Mouse (Mus musculus): Measurements from ENCODE around the gene Mtap. TPM values are rescaled to one million over a fixed set of nuclear protein-coding genes. Genes with fewer than 3 reads are reported as not detected.

Gene Mtap
- 61.0 and 62.5 TPM in 2 replicates for polyA plus RNA-seq (2015; fragmentation: Nextera tagmentation; extraction: Ambion mirVana)

DNA sequence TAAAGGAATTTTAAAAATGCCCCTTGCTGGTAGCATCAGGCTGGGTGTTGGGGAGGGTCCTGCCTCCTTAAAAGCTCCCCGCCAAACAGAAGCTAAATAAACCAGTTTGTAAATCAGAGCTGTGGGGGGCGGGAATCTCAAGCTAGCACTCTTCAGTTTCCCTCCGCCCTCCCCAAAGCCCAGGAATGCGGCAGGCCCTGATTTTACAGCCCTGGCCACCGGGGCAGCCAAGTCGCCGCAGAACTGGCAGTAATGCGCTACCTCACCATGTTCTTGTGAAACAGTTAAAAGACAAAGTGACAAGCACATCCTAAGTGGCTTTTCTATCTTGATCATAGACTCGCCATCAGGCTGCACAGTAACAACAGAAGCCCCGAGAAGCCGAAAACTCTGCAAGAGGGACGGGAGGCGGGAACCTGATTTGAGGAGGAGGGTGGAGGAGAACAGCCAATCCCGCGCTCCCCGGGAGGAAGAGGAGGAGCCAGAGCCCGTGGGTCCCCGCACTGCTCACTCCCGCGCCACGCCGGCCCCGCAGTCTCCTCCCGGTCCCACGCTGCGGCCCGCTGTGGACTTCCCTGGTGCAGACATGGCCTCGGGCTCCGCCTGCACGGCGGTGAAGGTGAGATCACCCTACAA lies at the start of gene Mtap:
TSS of gene Mtap (plus strand) at position 217 of the 636 bp plus-strand sequence.
- Histone ChIP-seq H3K27ac (peak within 1 kb of the TSS; percentile 93), H3K27me3 (replicated peaks) (no peaks in the 10 kb centered on the region), H3K4me1 (peaks cover 20% of the 10 kb centered on the region; the same call in 1 of the 2 replicates), H3K36me3 (no peaks in the 10 kb centered on the region), H3K9me3 (no peaks in the 10 kb centered on the region), H3K4me2 (peak within 1 kb of the TSS; percentile 87), H3K9ac (peak within 1 kb of the TSS; percentile 86), H3K4me3 (replicated peaks) (peak within 1 kb of the TSS; percentile 93)
- peak; percentile 87 for ATAC-seq (ENCODE audit: insufficient read depth, low FRiP score, low read depth)
- under 1% methylated on average over 31 of the region's 31 CpGs for WGBS

DNA sequence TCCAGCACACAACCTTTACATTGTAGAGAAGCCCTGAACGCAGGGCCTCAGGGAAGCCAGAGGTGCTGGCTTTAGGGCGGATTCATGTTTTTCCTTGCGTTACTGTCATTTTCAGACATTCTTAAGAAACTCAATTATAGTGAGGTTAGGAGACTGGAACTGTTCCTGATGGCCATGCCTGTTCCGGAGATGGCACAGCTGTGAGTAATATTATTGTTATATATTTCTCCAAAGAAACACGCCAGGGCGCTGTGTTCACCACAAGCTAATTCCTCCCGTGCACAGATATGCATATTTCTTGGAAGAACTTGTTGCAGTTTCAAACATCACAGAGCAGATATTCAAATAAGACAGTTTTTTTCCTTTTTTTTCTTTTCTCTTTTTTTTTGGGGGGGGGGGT lies 47.8 kb upstream of the Mtap start:
- no peak overlapping the region for H3K9ac ChIP-seq
- no peak for ATAC-seq (ENCODE audit: insufficient read depth, low FRiP score, low read depth)
- WGBS, result 89% methylated on average over 7 of the region's 7 CpGs
- no peaks in the 10 kb centered on the region for H3K27me3 ChIP-seq (replicated peaks)
- no peaks in the 10 kb centered on the region for H3K9me3 ChIP-seq
- H3K4me3 ChIP-seq (replicated peaks), result no peak overlapping the region
- H3K4me1 ChIP-seq, result no peaks in the 10 kb centered on the region
- no peak overlapping the region for H3K4me2 ChIP-seq
- H3K36me3 ChIP-seq, result no peaks in the 10 kb centered on the region
- H3K27ac ChIP-seq, result no peak overlapping the region

DNA sequence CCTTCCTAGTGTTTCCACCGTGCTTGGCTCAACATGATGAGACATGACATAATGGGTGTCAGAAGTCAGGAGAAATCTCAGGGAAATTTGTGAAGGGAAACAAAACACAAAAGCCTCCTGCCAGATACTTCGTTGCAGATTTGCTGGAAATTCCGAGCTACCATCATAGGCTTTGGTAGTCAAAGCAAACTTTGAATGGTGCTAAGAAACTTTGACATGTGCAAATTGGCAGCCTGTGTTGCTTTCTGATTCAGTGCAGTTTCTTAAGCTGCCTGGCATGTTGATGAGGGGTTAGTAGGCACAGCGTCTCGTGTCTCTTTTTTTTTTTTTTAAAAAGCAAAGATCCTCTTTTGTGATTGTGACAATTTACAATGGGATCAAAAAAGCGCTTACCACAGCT lies 46.7 kb upstream of the Mtap start:
- Histone ChIP-seq H3K27me3 (replicated peaks) (no peaks in the 10 kb centered on the region), H3K9me3 (no peaks in the 10 kb centered on the region), H3K27ac (no peak overlapping the region), H3K36me3 (no peaks in the 10 kb centered on the region), H3K4me2 (no peak overlapping the region), H3K4me1 (no peaks in the 10 kb centered on the region), H3K9ac (no peak overlapping the region), H3K4me3 (replicated peaks) (no peak overlapping the region)
- ATAC-seq (ENCODE audit: insufficient read depth, low FRiP score, low read depth), result no peak
- WGBS, result 63% methylated on average over 6 of the region's 6 CpGs

- Histone ChIP-seq H3K27ac (no peak overlapping the region), H3K4me3 (replicated peaks) (no peak overlapping the region), H3K9me3 (no peaks in the 10 kb centered on the region), H3K27me3 (replicated peaks) (no peaks in the 10 kb centered on the region), H3K4me1 (no peaks in the 10 kb centered on the region), H3K4me2 (no peak overlapping the region), H3K36me3 (no peaks in the 10 kb centered on the region), H3K9ac (no peak overlapping the region)
- WGBS, result 58% methylated on average over 5 of the region's 5 CpGs
- ATAC-seq (ENCODE audit: insufficient read depth, low FRiP score, low read depth), result no peak
These were observed 44.8 kb upstream of the Mtap start for GRCm38 (mm10) chr4:89092153-89092552.

GRCm38 (mm10) chr4:89094773-89095172 lies 42.1 kb upstream of the Mtap start:
- Histone ChIP-seq H3K27ac (no peak overlapping the region), H3K4me1 (no peaks in the 10 kb centered on the region), H3K4me3 (replicated peaks) (no peak overlapping the region), H3K36me3 (no peaks in the 10 kb centered on the region), H3K9ac (no peak overlapping the region), H3K9me3 (no peaks in the 10 kb centered on the region), H3K4me2 (no peak overlapping the region), H3K27me3 (replicated peaks) (no peaks in the 10 kb centered on the region)
- 76% methylated on average over 5 of the region's 5 CpGs for WGBS
- ATAC-seq (ENCODE audit: insufficient read depth, low FRiP score, low read depth), result no peak

GRCm38 (mm10) chr4:89098261-89098660 lies 38.7 kb upstream of the Mtap start:
- Histone ChIP-seq H3K9ac (no peak overlapping the region), H3K4me1 (no peaks in the 10 kb centered on the region), H3K27ac (no peak overlapping the region), H3K27me3 (replicated peaks) (no peaks in the 10 kb centered on the region), H3K36me3 (no peaks in the 10 kb centered on the region), H3K4me2 (no peak overlapping the region), H3K9me3 (no peaks in the 10 kb centered on the region), H3K4me3 (replicated peaks) (no peak overlapping the region)
- WGBS, result 56% methylated on average over 5 of the region's 5 CpGs
- ATAC-seq (ENCODE audit: insufficient read depth, low FRiP score, low read depth), result no peak

GRCm38 (mm10) chr4:89101276-89101675 lies 35.6 kb upstream of the Mtap start:
- no peak for ATAC-seq (ENCODE audit: insufficient read depth, low FRiP score, low read depth)
- H3K9ac ChIP-seq, result no peak overlapping the region
- no peaks in the 10 kb centered on the region for H3K9me3 ChIP-seq
- no peaks in the 10 kb centered on the region for H3K4me1 ChIP-seq
- no peak overlapping the region for H3K4me3 ChIP-seq (replicated peaks)
- no peaks in the 10 kb centered on the region for H3K36me3 ChIP-seq
- H3K27me3 ChIP-seq (replicated peaks), result no peaks in the 10 kb centered on the region
- 73% methylated on average over 3 of the region's 3 CpGs for WGBS
- H3K27ac ChIP-seq, result no peak overlapping the region
- H3K4me2 ChIP-seq, result no peak overlapping the region

DNA sequence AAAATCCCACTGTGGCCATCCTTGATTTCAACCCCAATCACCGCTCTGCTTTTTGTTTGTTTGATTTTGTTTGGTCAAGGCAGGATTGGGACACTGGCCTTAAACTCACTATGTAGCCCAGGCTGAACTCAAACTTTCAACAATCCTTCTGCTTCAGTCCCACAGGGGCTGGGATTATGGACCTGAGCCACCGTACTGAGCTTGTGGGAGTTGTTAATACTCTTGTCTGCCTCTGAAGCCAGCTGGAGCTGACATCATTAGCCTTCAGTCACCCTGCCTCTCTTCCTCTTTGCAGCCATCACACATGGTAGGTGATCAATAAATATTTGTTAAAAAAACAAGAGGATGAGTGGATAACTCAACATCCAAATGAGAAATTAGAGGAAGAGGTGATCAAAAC lies 34.6 kb upstream of the Mtap start:
- WGBS, result 68% methylated on average over 2 of the region's 2 CpGs
- Histone ChIP-seq H3K27ac (no peak overlapping the region), H3K27me3 (replicated peaks) (no peaks in the 10 kb centered on the region), H3K36me3 (no peaks in the 10 kb centered on the region), H3K9ac (no peak overlapping the region), H3K4me1 (no peaks in the 10 kb centered on the region), H3K4me2 (no peak overlapping the region), H3K4me3 (replicated peaks) (no peak overlapping the region), H3K9me3 (no peaks in the 10 kb centered on the region)
- no peak for ATAC-seq (ENCODE audit: insufficient read depth, low FRiP score, low read depth)

DNA sequence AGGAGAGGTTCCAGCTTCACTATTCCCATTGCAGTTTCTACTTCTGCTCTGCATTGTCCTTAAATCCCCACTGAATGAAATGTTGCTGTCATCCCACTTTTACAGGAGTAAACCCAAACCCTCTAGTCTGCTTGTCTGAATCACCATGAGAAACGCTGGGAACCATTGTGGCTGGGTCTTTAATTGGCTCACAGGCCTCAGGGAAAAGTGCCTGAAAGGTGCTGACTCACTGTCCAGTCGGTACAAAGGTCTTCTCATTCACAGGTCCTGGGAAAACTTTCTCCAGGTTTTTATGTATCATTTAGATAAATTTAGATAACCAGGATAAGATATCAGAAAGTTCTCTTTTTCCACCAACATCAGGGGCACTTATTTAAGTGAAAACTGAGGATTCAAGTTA lies 31.4 kb upstream of the Mtap start:
- Histone ChIP-seq H3K27me3 (replicated peaks) (no peaks in the 10 kb centered on the region), H3K4me3 (replicated peaks) (no peak overlapping the region), H3K9me3 (no peaks in the 10 kb centered on the region), H3K9ac (no peak overlapping the region), H3K4me2 (no peak overlapping the region), H3K36me3 (no peaks in the 10 kb centered on the region), H3K27ac (no peak overlapping the region), H3K4me1 (no peaks in the 10 kb centered on the region)
- WGBS, result 40% methylated on average over 2 of the region's 2 CpGs
- no peak for ATAC-seq (ENCODE audit: insufficient read depth, low FRiP score, low read depth)

DNA sequence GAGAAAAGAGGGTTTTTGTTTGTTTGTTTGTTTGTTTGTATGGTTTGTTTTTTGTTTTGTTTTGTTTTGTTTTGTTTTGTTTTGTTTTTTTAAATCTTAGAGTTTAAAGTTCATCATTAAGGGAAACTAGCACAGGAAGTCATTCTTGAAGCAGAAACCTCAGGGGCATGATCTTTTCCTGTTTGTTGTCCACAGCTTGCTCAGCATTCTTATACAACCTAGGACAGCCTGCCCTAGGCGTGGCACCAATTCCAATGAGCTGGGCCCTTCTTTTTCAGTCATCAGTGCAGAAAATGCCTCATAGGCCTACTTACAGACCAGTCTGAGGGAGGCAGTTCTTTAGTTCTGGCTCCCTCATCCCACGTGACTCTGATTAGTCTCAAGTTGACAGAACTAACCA lies 30.4 kb upstream of the Mtap start:
- Histone ChIP-seq H3K27me3 (replicated peaks) (no peaks in the 10 kb centered on the region), H3K27ac (no peak overlapping the region), H3K4me3 (replicated peaks) (no peak overlapping the region), H3K9me3 (no peaks in the 10 kb centered on the region), H3K9ac (no peak overlapping the region), H3K4me2 (no peak overlapping the region), H3K36me3 (no peaks in the 10 kb centered on the region), H3K4me1 (no peaks in the 10 kb centered on the region)
- WGBS, result 76% methylated on average over 2 of the region's 2 CpGs
- ATAC-seq (ENCODE audit: insufficient read depth, low FRiP score, low read depth), result no peak

DNA sequence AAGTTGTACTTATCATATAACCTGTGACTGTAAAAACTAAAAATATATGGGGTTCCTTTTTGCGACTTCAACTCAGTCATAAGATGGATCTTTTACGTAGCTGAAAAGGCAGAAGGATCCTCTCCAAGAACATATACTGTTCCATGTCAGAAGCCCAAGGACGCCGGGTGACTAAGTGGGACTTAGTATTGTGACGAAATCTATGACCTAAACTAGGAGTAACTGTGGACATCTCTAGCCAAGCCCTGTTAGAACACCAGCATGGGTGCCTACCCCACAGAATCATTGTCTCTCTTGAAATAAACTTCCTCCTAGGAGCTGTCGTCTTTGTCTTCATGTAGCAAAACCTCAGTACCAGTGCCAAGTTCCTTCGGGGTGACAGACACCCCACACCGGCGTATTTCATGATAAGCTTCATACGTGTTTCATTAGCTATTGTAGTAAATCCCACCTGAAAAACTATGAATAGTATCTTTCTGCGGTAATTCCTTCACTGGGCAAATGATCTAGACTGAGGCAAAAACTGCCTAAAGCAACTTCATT lies 24.7 kb upstream of the Mtap start:
- Histone ChIP-seq H3K4me2 (no peak overlapping the region), H3K9me3 (no peaks in the 10 kb centered on the region), H3K27me3 (replicated peaks) (no peaks in the 10 kb centered on the region), H3K36me3 (no peaks in the 10 kb centered on the region), H3K4me3 (replicated peaks) (no peak overlapping the region), H3K9ac (no peak overlapping the region), H3K4me1 (no peaks in the 10 kb centered on the region), H3K27ac (no peak overlapping the region)
- WGBS, result 85% methylated on average over 11 of the region's 11 CpGs
- ATAC-seq (ENCODE audit: insufficient read depth, low FRiP score, low read depth), result no peak

DNA sequence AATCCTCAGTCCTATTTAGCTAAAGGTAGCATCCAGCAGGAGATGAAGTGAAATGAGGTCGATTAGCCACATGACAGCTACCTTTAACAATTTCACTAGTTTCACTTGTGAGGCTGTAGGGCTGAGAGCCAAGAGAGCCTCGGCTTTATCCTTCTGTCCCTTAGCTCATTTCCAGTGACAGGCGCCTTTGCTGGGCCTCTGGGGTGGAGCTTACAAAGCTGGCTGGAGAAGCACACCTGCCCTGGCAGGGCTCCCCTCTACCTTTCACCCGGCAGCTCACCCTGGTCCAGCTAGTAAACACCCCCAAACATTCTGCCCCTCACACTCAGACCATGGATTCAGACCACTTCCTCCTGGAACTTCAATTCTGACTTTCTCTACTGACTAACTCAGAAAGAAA lies 24.1 kb upstream of the Mtap start:
- Histone ChIP-seq H3K9me3 (no peaks in the 10 kb centered on the region), H3K27me3 (replicated peaks) (no peaks in the 10 kb centered on the region), H3K4me3 (replicated peaks) (no peak overlapping the region), H3K9ac (no peak overlapping the region), H3K4me2 (no peak overlapping the region), H3K27ac (no peak overlapping the region), H3K4me1 (no peaks in the 10 kb centered on the region), H3K36me3 (no peaks in the 10 kb centered on the region)
- no peak for ATAC-seq (ENCODE audit: insufficient read depth, low FRiP score, low read depth)
- WGBS, result 34% methylated on average over 4 of the region's 4 CpGs

- Histone ChIP-seq H3K27ac (no peak overlapping the region), H3K27me3 (replicated peaks) (no peaks in the 10 kb centered on the region), H3K9ac (no peak overlapping the region), H3K36me3 (no peaks in the 10 kb centered on the region), H3K9me3 (no peaks in the 10 kb centered on the region), H3K4me1 (no peaks in the 10 kb centered on the region), H3K4me3 (replicated peaks) (no peak overlapping the region), H3K4me2 (no peak overlapping the region)
- 42% methylated on average over 2 of the region's 2 CpGs for WGBS
- ATAC-seq (ENCODE audit: insufficient read depth, low FRiP score, low read depth), result no peak
These were observed 20.9 kb upstream of the Mtap start for GRCm38 (mm10) chr4:89116006-89116405.
